Mouse (Mus musculus) ovary, postnatal 14 days (tissue): Measurements from ENCODE around the gene Mast4.

Source experiments
- DNase-seq: peaks from one replicate; pipeline ENCODE4 v3.0.0; 2022; ENCODE audit warnings: low spot score

Gene Mast4

GRCm38 (mm10) chr13:102689201-102690090, 644.9 kb downstream of the Mast4 start:
- no peak for DNase-seq

DNA sequence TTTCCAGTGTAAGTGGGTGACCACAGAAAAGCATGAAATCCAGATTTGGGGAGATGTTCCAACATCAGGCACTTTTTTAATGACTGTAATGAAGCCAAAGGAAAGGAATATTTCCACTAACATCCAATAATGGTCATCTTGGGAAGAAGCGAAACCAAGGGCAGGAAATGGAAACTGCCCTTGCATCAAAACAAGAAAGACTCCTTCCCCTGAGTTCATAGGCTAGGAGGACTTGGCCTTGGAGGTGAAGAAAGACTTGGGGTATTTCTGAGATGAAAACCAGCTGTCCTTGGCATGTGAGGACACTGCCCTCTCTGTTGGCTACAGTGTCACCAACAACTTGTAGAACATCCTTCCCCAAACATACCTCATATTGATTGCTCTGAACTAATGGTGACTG, 646.2 kb downstream of the Mast4 start:
- DNase-seq: no peak

DNA sequence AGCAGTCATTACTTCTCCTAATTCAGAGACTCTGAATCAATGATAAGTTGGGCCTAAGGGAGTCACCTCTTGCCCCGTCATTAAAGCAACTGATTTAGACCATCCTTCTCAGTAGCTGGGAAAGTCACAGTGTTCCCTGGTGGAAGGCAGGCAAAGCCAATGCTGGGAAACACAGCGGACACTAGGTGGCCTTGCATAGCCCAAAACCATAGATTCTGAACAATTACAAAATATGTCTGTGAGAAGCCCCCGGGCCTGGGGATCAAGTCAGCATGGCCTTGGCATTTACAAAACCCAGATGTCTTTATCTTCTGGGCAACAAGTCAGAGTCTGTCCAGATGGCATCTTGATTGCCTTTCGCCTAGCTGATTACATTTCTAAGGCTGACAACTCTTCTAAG, 649.4 kb downstream of the Mast4 start:
- no peak for DNase-seq
